Mouse (Mus musculus) R1 (cell line): ENCODE measurements around the gene Rfx4.

Experiments
- DNase-seq: peaks from one replicate; pipeline ENCODE4 v3.0.0-alpha.2; 2018; ENCODE audit warnings: low read depth, low spot score

The Rfx4 gene

GRCm38 (mm10) chr10:84954236-84954635 is 198.4 kb downstream of the Rfx4 start:
- DNase-seq = no peak
